Mouse (Mus musculus): ENCODE results near the gene Ubtd2. TPM values are rescaled to one million over a fixed set of nuclear protein-coding genes. Genes with fewer than 3 reads are reported as not detected.

The Ubtd2 gene
- polyA plus RNA-seq, 1 experiment from 2014 or later, result 28.8 TPM

DNA sequence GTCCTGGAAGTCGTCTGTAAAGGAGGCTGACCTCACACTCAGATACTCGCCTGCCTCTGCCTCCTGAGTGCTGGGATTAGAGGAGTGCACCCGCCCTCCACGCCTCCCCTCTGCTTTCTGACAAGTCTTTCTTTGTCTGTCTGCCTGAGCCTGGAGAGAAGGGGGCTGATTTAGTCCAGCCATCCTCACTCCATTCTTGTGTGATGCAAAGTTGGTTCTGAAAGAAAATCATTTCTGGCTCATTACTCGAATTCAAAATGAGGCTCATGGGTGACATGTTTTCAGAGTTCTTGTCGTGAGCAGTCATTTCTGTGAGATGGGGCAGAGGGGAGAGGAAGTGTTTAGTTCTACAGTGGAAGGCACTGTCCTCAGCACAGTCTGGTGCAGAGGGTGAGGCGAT lies 81.8 kb downstream of the Ubtd2 start:
- DNase-seq (ENCODE audit: low spot score) (no peak), ATAC-seq (replicated peaks; ENCODE audit: low FRiP score, low read depth) (no peak)
- no peak overlapping the region for H3K27ac ChIP-seq
- no peaks in the 10 kb centered on the region for H3K27me3 ChIP-seq (ENCODE audit: insufficient read depth, low read length)
- TF ChIP-seq CTCF (IDR thresholded peaks at IDR 0.05; ENCODE audit: low read depth), result no peak
- peaks cover 19% of the 10 kb centered on the region; the same call in 1 of the 2 replicates for H3K4me1 ChIP-seq (replicated peaks; ENCODE audit: insufficient read depth, low read length)
- WGBS, result 66% methylated on average over 7 of the region's 7 CpGs
- no peak overlapping the region for H3K4me3 ChIP-seq (replicated peaks; ENCODE audit: low read depth, low read length)
- no peak overlapping the region for H3K4me2 ChIP-seq (ENCODE audit: low read length)
- no peaks in the 10 kb centered on the region for H3K9me3 ChIP-seq (replicated peaks; ENCODE audit: low read length)
- H3K36me3 ChIP-seq (ENCODE audit: insufficient read depth, low read length), result no peaks in the 10 kb centered on the region
- H3K9ac ChIP-seq (ENCODE audit: low read depth, low read length), result no peak overlapping the region

DNA sequence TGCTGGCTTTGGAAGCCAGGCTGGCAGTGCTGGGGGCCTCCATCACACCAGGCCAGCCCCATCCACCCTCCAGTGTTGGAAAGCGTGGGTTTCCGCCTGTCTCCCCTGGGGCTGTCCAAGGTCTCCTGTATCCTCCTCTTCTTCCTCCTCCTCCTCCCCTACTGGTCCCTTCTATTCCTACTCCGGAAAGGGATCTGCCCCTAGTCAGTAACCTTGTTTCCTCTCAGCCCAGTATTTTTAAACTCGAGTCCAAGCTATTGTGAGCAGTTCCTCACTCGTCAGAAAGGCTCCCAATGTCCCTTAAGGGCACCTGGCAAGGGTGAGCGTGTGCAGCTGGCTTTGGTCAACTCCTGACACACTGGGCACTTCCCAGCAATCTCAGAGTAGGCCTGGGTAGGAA lies 83.3 kb downstream of the Ubtd2 start:
- no peak for TF ChIP-seq CTCF (IDR thresholded peaks at IDR 0.05; ENCODE audit: low read depth)
- DNase-seq (ENCODE audit: low spot score), result peak; percentile 51
- Histone ChIP-seq H3K27ac (peak overlapping the region; percentile 15), H3K27me3 (ENCODE audit: insufficient read depth, low read length) (no peaks in the 10 kb centered on the region), H3K4me2 (ENCODE audit: low read length) (peak overlapping the region; percentile 22), H3K4me3 (replicated peaks; ENCODE audit: low read depth, low read length) (no peak overlapping the region), H3K9me3 (replicated peaks; ENCODE audit: low read length) (no peaks in the 10 kb centered on the region), H3K9ac (ENCODE audit: low read depth, low read length) (no peak overlapping the region), H3K4me1 (replicated peaks; ENCODE audit: insufficient read depth, low read length) (peaks cover 15% of the 10 kb centered on the region; the same call in 1 of the 2 replicates), H3K36me3 (ENCODE audit: insufficient read depth, low read length) (no peaks in the 10 kb centered on the region)
- no peak for ATAC-seq (replicated peaks; ENCODE audit: low FRiP score, low read depth)
- WGBS, result 47% methylated on average over 6 of the region's 6 CpGs

DNA sequence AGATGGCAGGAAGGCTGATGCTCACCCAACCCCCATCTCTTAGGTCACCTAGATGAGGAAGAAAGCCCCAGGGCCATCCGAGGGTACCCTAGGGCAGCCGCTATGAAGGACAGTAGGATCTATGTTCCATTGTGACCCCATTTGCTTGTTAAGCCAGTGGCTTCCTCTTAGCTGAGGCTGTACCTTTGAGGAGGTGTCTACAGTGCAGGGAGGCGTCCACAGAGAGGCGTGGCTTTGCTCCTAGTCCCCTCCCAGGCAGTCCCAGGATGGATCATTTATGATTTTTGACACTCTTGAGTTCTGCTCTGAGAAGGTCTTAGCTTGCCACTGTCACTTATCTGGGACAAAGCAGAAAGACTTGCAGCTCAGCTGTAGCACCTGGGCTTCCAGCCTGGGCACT lies 83.7 kb downstream of the Ubtd2 start:
- Histone ChIP-seq H3K4me3 (replicated peaks; ENCODE audit: low read depth, low read length) (no peak overlapping the region), H3K36me3 (ENCODE audit: insufficient read depth, low read length) (no peaks in the 10 kb centered on the region), H3K9me3 (replicated peaks; ENCODE audit: low read length) (no peaks in the 10 kb centered on the region), H3K27ac (peak overlapping the region; percentile 15), H3K4me2 (ENCODE audit: low read length) (peak overlapping the region; percentile 22), H3K4me1 (replicated peaks; ENCODE audit: insufficient read depth, low read length) (peaks cover 13% of the 10 kb centered on the region; the same call in 1 of the 2 replicates), H3K27me3 (ENCODE audit: insufficient read depth, low read length) (no peaks in the 10 kb centered on the region), H3K9ac (ENCODE audit: low read depth, low read length) (no peak overlapping the region)
- no peak for DNase-seq (ENCODE audit: low spot score)
- no peak for TF ChIP-seq CTCF (IDR thresholded peaks at IDR 0.05; ENCODE audit: low read depth)
- ATAC-seq (replicated peaks; ENCODE audit: low FRiP score, low read depth), result no peak
- 72% methylated on average over 4 of the region's 4 CpGs for WGBS

DNA sequence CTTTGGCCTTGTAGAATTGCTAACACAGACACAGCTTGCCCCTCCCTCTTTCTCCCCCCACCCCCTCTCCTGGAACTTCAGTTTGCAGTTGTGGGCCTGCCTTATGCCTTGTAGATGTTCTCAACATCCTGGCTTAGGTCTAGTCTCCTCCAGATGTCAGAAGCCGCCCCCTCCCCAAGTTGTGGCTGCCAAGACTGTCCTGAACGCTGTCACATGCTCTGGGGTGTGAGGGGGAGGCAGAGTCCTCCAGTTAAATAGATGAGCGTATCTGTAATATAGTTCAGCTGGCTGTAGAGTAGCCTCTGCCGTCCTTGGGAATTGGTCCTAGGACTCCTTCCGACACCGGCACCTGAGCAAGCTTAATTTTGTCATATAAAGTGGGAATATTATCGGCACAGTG lies 84.5 kb downstream of the Ubtd2 start:
- WGBS, result 61% methylated on average over 7 of the region's 7 CpGs
- ATAC-seq (replicated peaks; ENCODE audit: low FRiP score, low read depth) (no peak), DNase-seq (ENCODE audit: low spot score) (no peak)
- H3K36me3 ChIP-seq (ENCODE audit: insufficient read depth, low read length), result no peaks in the 10 kb centered on the region
- no peaks in the 10 kb centered on the region for H3K9me3 ChIP-seq (replicated peaks; ENCODE audit: low read length)
- H3K4me3 ChIP-seq (replicated peaks; ENCODE audit: low read depth, low read length), result no peak overlapping the region
- no peaks in the 10 kb centered on the region for H3K27me3 ChIP-seq (ENCODE audit: insufficient read depth, low read length)
- TF ChIP-seq CTCF (IDR thresholded peaks at IDR 0.05; ENCODE audit: low read depth), result no peak
- H3K9ac ChIP-seq (ENCODE audit: low read depth, low read length), result no peak overlapping the region
- H3K27ac ChIP-seq, result no peak overlapping the region
- peaks cover 9% of the 10 kb centered on the region; the same call in 1 of the 2 replicates for H3K4me1 ChIP-seq (replicated peaks; ENCODE audit: insufficient read depth, low read length)
- no peak overlapping the region for H3K4me2 ChIP-seq (ENCODE audit: low read length)

DNA sequence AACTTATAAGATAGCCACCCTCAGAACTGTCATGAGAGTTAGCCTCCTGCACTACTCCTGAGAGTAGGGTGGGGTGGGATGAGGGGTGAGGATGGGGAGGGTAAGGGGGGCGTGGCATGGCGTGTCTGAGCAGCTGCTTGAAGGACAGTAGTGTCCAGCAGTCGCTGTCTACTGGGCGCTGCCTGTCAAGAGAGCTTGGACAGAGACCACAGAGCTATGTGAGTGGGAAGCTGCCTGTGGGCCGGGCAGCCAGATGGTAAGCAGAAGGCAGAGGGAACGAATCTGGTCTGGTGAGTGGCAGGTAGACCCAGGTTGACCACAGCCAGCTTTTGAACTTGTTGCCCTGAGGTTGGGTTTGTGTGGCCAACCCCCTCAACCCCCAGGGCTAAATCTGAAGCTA lies 85.3 kb downstream of the Ubtd2 start:
- TF ChIP-seq CTCF (IDR thresholded peaks at IDR 0.05; ENCODE audit: low read depth), result no peak
- WGBS, result 66% methylated on average over 6 of the region's 6 CpGs

DNA sequence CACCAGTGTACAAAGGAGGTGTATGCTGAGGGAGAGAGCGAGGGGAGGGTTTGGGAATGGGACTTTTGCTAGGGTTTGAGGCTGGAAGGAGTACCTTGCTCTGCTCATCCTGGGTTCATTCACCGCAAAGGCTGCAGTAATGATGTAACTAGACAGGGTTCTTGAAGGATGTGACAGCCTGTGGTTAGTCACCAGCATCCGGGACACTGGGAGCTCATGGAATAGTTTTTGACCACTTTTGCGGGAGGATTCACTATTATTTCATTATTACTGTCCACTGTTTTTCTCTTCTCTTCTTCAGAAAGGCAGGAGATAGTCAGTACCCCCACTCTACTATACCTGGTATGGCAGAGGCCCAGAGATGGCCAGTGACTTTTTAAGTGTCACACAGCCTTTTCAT lies 87.0 kb downstream of the Ubtd2 start:
- no peak for TF ChIP-seq CTCF (IDR thresholded peaks at IDR 0.05; ENCODE audit: low read depth)
- no peak for DNase-seq (ENCODE audit: low spot score)

More for the DNA sequence above, 85.3 kb downstream of the Ubtd2 start:
- H3K9me3 ChIP-seq (replicated peaks; ENCODE audit: low read length), result no peaks in the 10 kb centered on the region
- no peaks in the 10 kb centered on the region for H3K36me3 ChIP-seq (ENCODE audit: insufficient read depth, low read length)
- H3K4me3 ChIP-seq (replicated peaks; ENCODE audit: low read depth, low read length), result no peak overlapping the region
- H3K4me2 ChIP-seq (ENCODE audit: low read length), result no peak overlapping the region
- no peaks in the 10 kb centered on the region for H3K27me3 ChIP-seq (ENCODE audit: insufficient read depth, low read length)
- no peak for ATAC-seq (replicated peaks; ENCODE audit: low FRiP score, low read depth)
- H3K27ac ChIP-seq, result no peak overlapping the region
- DNase-seq (ENCODE audit: low spot score), result no peak
- no peak overlapping the region for H3K9ac ChIP-seq (ENCODE audit: low read depth, low read length)
- peaks cover 9% of the 10 kb centered on the region; the same call in 1 of the 2 replicates for H3K4me1 ChIP-seq (replicated peaks; ENCODE audit: insufficient read depth, low read length)

More for the DNA sequence above, 87.0 kb downstream of the Ubtd2 start:
- H3K36me3 ChIP-seq (ENCODE audit: insufficient read depth, low read length), result no peaks in the 10 kb centered on the region
- H3K27ac ChIP-seq, result 0 out of 2 replicates have a peak overlapping the region, but pooled peaks have one; percentile 3
- H3K4me1 ChIP-seq (replicated peaks; ENCODE audit: insufficient read depth, low read length), result peaks cover 9% of the 10 kb centered on the region; the same call in 1 of the 2 replicates
- no peaks in the 10 kb centered on the region for H3K27me3 ChIP-seq (ENCODE audit: insufficient read depth, low read length)
- 93% methylated on average over 4 of the region's 4 CpGs for WGBS
- ATAC-seq (replicated peaks; ENCODE audit: low FRiP score, low read depth), result no peak
- no peak overlapping the region for H3K9ac ChIP-seq (ENCODE audit: low read depth, low read length)
- H3K4me3 ChIP-seq (replicated peaks; ENCODE audit: low read depth, low read length), result no peak overlapping the region
- no peaks in the 10 kb centered on the region for H3K9me3 ChIP-seq (replicated peaks; ENCODE audit: low read length)
- no peak overlapping the region for H3K4me2 ChIP-seq (ENCODE audit: low read length)
